8 mouse cellular contexts compared by ENCODE assay signal in the genomic region with DNA sequence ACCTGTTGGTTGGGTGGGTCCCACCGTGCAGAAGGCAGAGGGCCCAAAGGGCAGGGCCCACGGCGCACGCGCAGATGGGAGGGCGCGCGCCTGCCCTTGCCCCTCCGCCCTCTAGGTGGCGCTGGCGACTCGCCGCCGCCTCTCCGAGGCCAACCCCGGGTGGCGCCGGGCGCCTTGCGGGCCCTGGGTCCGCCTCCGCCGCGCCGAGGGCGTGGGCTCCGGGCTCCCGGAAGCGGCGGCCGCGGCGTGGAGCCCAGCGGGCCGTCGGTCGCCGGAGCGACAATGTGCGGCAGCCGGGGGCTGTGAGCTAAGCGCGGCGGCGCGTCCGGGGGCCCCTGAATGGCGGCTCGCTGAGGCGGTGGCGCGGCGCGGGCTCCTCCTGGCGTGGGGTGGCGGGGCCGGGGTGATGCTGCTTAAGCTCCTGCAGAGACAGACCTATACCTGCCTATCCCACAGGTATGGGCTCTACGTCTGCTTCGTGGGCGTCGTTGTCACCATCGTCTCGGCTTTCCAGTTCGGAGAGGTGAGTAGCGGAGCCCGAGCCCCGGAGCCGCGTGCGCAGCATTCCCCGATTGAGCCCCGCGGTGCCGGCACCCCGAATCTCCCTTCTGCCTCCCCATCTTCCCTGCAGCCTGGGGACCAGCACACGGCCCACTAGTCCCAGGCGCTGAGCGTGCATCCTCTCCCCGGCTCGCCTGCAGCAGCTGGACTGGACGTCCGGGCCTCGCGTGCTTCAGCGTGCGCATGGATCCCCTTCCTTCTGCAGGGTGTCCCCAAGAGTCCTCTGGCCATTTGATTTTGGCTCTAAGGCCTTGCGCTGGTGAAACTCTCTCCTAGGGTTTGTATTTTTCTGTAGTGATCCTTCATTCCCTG. TPM values are rescaled to one million over a fixed set of nuclear protein-coding genes. Genes with fewer than 3 reads are reported as not detected.
DNase-seq lines count a peak whose midpoint lies in the region; ATAC-seq and TF ChIP-seq lines count a peak whose summit lies in the region.

A gene (minus strand): TSS at position 68 of the 873 bp plus-strand sequence.
A gene (plus strand): TSS at position 120 of the 873 bp plus-strand sequence.

- DNase-seq in CD8-positive naive resting alpha-beta T cell, adult 2 months (ENCODE audit: low read depth in 2 of 2, low spot score in 2 of 2): peak; percentile 90 to 91
- DNase-seq in c-Kit-positive CD71-negative TER-119-negative erythroid progenitor cells, embryonic 14.5 days (ENCODE audit: low read depth): peak; percentile 69
- DNase-seq in heart, postnatal 0 days (ENCODE audit: low spot score): peak; percentile 81
- DNase-seq in kidney, postnatal 4 days: peak; percentile 86 to 89
- DNase-seq in neural tube, embryonic 11.5 days (ENCODE audit: low spot score): peak; percentile 93

- WGBS in forebrain, embryonic 12.5 days: under 1% methylated on average over 80 of the region's 87 CpGs
- under 1% methylated on average over 86 of the region's 87 CpGs for WGBS in heart, postnatal 0 days
- under 1% methylated on average over 82 of the region's 87 CpGs for WGBS in liver, embryonic 15.5 days (ENCODE audit: insufficient replicate concordance)
- under 1% methylated on average over 68 of the region's 87 CpGs for WGBS in neural tube, embryonic 11.5 days
- WGBS in stomach, embryonic 16.5 days: under 1% methylated on average over 82 of the region's 87 CpGs

- 0 out of 2 replicates have a peak, but pooled peaks cover 9% of the 10 kb centered on the region for H3K27me3 ChIP-seq in forebrain, embryonic 12.5 days
- no peaks in the 10 kb centered on the region for H3K27me3 ChIP-seq in heart, postnatal 0 days (ENCODE audit: control insufficient read depth, insufficient read depth, low read length)
- no peaks in the 10 kb centered on the region for H3K27me3 ChIP-seq in liver, embryonic 15.5 days
- no peaks in the 10 kb centered on the region for H3K27me3 ChIP-seq in neural tube, embryonic 11.5 days (ENCODE audit: control insufficient read depth, insufficient read depth, low read length)
- no peaks in the 10 kb centered on the region; the same call in 1 of the 2 replicates for H3K27me3 ChIP-seq in stomach, embryonic 16.5 days (ENCODE audit: control insufficient read depth, insufficient read depth, low read length)

- no peak for TF ChIP-seq EP300 in heart, postnatal 0 days (IDR thresholded peaks at IDR 0.05; ENCODE audit: low read depth)

- peak within 1 kb of the TSS; percentile 86 for H3K4me3 ChIP-seq in forebrain, embryonic 12.5 days (replicated peaks)
- peak within 1 kb of the TSS; percentile 75 for H3K4me3 ChIP-seq in heart, postnatal 0 days (ENCODE audit: low read depth, low read length)
- H3K4me3 ChIP-seq in liver, embryonic 15.5 days (replicated peaks): peak within 1 kb of the TSS; percentile 76
- peak within 1 kb of the TSS; percentile 67 for H3K4me3 ChIP-seq in neural tube, embryonic 11.5 days (ENCODE audit: low read depth, low read length)
- peak within 1 kb of the TSS; percentile 82 for H3K4me3 ChIP-seq in stomach, embryonic 16.5 days (replicated peaks; ENCODE audit: low read length)

- H3K36me3 ChIP-seq in forebrain, embryonic 12.5 days (replicated peaks): no peaks in the 10 kb centered on the region
- no peaks in the 10 kb centered on the region for H3K36me3 ChIP-seq in heart, postnatal 0 days (replicated peaks; ENCODE audit: control insufficient read depth, insufficient read depth, low read length)
- H3K36me3 ChIP-seq in liver, embryonic 15.5 days (replicated peaks): no peaks in the 10 kb centered on the region
- no peaks in the 10 kb centered on the region for H3K36me3 ChIP-seq in neural tube, embryonic 11.5 days (ENCODE audit: control insufficient read depth, insufficient read depth, low read length)
- H3K36me3 ChIP-seq in stomach, embryonic 16.5 days (ENCODE audit: control insufficient read depth, insufficient read depth, low read length): no peaks in the 10 kb centered on the region

- ATAC-seq in forebrain, embryonic 12.5 days (ENCODE audit: low FRiP score): peak; percentile 88
- peak; percentile 86 for ATAC-seq in heart, postnatal 0 days (ENCODE audit: insufficient read depth, low read depth)
- peak; percentile 84 for ATAC-seq in liver, embryonic 15.5 days (ENCODE audit: insufficient read depth)
- ATAC-seq in neural tube, embryonic 11.5 days (ENCODE audit: insufficient read depth, low FRiP score, low TSS enrichment): peak; percentile 87
- peak; percentile 93 for ATAC-seq in stomach, embryonic 16.5 days (ENCODE audit: insufficient read depth, low FRiP score)

- H3K9ac ChIP-seq in forebrain, embryonic 12.5 days: peak within 1 kb of the TSS; percentile 83
- H3K9ac ChIP-seq in heart, postnatal 0 days (replicated peaks; ENCODE audit: low read depth, low read length): peak within 1 kb of the TSS; percentile 69
- H3K9ac ChIP-seq in liver, embryonic 15.5 days: peak within 1 kb of the TSS; percentile 65
- peak within 1 kb of the TSS; percentile 75 for H3K9ac ChIP-seq in neural tube, embryonic 11.5 days (ENCODE audit: low read length)
- peak within 1 kb of the TSS; percentile 85 for H3K9ac ChIP-seq in stomach, embryonic 16.5 days (ENCODE audit: low read length)

- H3K4me1 ChIP-seq in forebrain, embryonic 12.5 days: peaks cover 22% of the 10 kb centered on the region
- H3K4me1 ChIP-seq in heart, postnatal 0 days (ENCODE audit: control insufficient read depth, insufficient read depth): peaks cover 28% of the 10 kb centered on the region
- H3K4me1 ChIP-seq in liver, embryonic 15.5 days (replicated peaks): peaks cover 47% of the 10 kb centered on the region
- peaks cover 7% of the 10 kb centered on the region; the same call in 1 of the 2 replicates for H3K4me1 ChIP-seq in neural tube, embryonic 11.5 days (ENCODE audit: control insufficient read depth, insufficient read depth, low read length)
- peaks cover 8% of the 10 kb centered on the region; the same call in 1 of the 2 replicates for H3K4me1 ChIP-seq in stomach, embryonic 16.5 days (ENCODE audit: control insufficient read depth, insufficient read depth, low read length)

- H3K27ac ChIP-seq in forebrain, embryonic 12.5 days: peak within 1 kb of the TSS; percentile 63
- H3K27ac ChIP-seq in heart, postnatal 0 days (ENCODE audit: low read depth): peak within 1 kb of the TSS; percentile 77
- H3K27ac ChIP-seq in liver, embryonic 15.5 days (replicated peaks): peak within 1 kb of the TSS; percentile 59; the same call in 1 of the 2 replicates
- H3K27ac ChIP-seq in neural tube, embryonic 11.5 days (ENCODE audit: low read depth, low read length): 0 out of 2 replicates have a peak within 1 kb of the TSS, but pooled peaks have one; percentile 39
- peak within 1 kb of the TSS; percentile 61 for H3K27ac ChIP-seq in stomach, embryonic 16.5 days (ENCODE audit: low read length)

- peak; percentile 84 for TF ChIP-seq CTCF in heart, postnatal 0 days (IDR thresholded peaks at IDR 0.05; ENCODE audit: low read depth)

- H3K4me2 ChIP-seq in forebrain, embryonic 12.5 days: peak within 1 kb of the TSS; percentile 88
- H3K4me2 ChIP-seq in heart, postnatal 0 days (ENCODE audit: low read depth, low read length): peak within 1 kb of the TSS; percentile 90
- peak within 1 kb of the TSS; percentile 98 for H3K4me2 ChIP-seq in liver, embryonic 15.5 days
- H3K4me2 ChIP-seq in neural tube, embryonic 11.5 days (ENCODE audit: low read depth): peak within 1 kb of the TSS; percentile 90
- H3K4me2 ChIP-seq in stomach, embryonic 16.5 days (ENCODE audit: low read depth, low read length): peak within 1 kb of the TSS; percentile 79

- no peaks in the 10 kb centered on the region for H3K9me3 ChIP-seq in forebrain, embryonic 12.5 days
- no peaks in the 10 kb centered on the region for H3K9me3 ChIP-seq in heart, postnatal 0 days (replicated peaks; ENCODE audit: control insufficient read depth, low read length)
- H3K9me3 ChIP-seq in liver, embryonic 15.5 days (replicated peaks): no peaks in the 10 kb centered on the region
- H3K9me3 ChIP-seq in neural tube, embryonic 11.5 days (ENCODE audit: control insufficient read depth, low read length): no peaks in the 10 kb centered on the region
- no peaks in the 10 kb centered on the region for H3K9me3 ChIP-seq in stomach, embryonic 16.5 days (replicated peaks; ENCODE audit: control insufficient read depth, low read length)

RNA-seq across cellular contexts. Expression of the first gene that starts in this region (rescaled TPM):
- polyA plus RNA-seq in forebrain, embryonic 12.5 days (2016; fragmentation: Nextera tagmentation; extraction: Ambion mirVana): 0.40 and 0.50 TPM in 2 replicates
- 1.5 and 2.2 TPM in 2 replicates for total RNA-seq in heart, postnatal 0 days (2014; rRNA removed; ENCODE audit: low replicate concordance)
- 1.2 and 1.8 TPM in 2 replicates for polyA plus RNA-seq in heart, postnatal 0 days (2015; fragmentation: Nextera tagmentation; extraction: Ambion mirVana)
- polyA plus RNA-seq in liver, embryonic 15.5 days (2015; fragmentation: Nextera tagmentation; extraction: Ambion mirVana): 2.0 and 2.3 TPM in 2 replicates
- polyA plus RNA-seq in neural tube, embryonic 11.5 days (2014; fragmentation: Nextera tagmentation; extraction: Ambion mirVana): 0.24 and 0.76 TPM in 2 replicates
- 5.9 and 6.6 TPM in 2 replicates for polyA plus RNA-seq in stomach, embryonic 16.5 days (2015; fragmentation: Nextera tagmentation; extraction: Ambion mirVana)

RNA-seq across cellular contexts. Expression of the second gene that starts in this region (rescaled TPM):
- 12.8 and 13.1 TPM in 2 replicates for polyA plus RNA-seq in forebrain, embryonic 12.5 days (2016; fragmentation: Nextera tagmentation; extraction: Ambion mirVana)
- 15.8 and 18.8 TPM in 2 replicates for total RNA-seq in heart, postnatal 0 days (2014; rRNA removed; ENCODE audit: low replicate concordance)
- 8.4 and 9.7 TPM in 2 replicates for polyA plus RNA-seq in heart, postnatal 0 days (2015; fragmentation: Nextera tagmentation; extraction: Ambion mirVana)
- polyA plus RNA-seq in liver, embryonic 15.5 days (2015; fragmentation: Nextera tagmentation; extraction: Ambion mirVana): 2.7 TPM in 2 replicates
- polyA plus RNA-seq in neural tube, embryonic 11.5 days (2014; fragmentation: Nextera tagmentation; extraction: Ambion mirVana): 7.7 and 8.1 TPM in 2 replicates
- polyA plus RNA-seq in stomach, embryonic 16.5 days (2015; fragmentation: Nextera tagmentation; extraction: Ambion mirVana): 9.0 and 11.2 TPM in 2 replicates

Comparison
In these comparisons a context has a peak if more than half of its experiments do, and no peak if none do; other contexts are left out.
1. Peak in every context shown above with its lines: DNase-seq, ATAC-seq, H3K4me3 ChIP-seq and H3K27ac ChIP-seq.